In the genomic region with DNA sequence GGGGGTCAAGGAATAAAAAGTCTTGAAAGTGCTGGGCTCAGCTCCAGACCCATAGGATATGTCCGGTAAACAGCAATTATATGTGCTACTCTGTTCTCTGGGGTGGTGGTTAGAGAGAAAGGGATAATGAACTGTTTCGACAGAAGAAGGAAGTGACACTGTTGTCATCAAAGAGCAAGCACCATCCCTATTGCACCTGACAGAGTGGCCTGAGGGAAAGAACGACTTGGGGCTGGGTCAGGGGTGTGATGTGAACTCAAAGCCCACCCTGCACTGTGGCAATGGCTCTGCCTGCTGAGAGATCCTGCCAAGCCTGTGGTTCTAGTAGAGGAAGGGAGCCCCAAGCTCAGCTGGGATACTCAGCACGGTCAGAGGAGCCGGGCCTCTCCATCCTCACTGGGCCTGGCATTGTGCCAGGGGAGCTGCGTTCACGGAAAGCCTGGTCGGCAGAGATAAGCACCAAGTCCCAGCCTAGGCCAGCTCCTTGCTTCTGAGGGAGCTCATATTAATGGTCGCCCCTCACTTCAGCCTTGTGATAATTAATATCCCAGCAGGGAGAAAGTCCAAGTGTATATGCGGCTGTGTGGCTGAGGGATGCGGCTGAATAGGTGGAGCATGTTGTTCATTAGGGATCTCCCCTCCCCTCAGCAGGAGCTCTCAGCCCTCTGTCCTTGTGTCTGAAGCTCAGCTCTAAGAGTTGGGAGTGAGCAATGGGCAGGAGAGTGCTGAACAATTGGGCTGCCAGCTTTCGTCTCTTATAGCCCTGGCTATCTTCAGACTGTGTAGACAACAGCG, we compare ENCODE assay signal across 8 mouse cellular contexts.
DNase-seq lines count a peak whose midpoint lies in the region; ATAC-seq lines count a peak whose summit lies in the region.

No protein-coding gene starts in this region.

- ATAC-seq in activated CD4-positive, CD25-positive, alpha-beta regulatory T cell, adult 4 months: no peak

- DNase-seq in Muller cell, postnatal 12 days (ENCODE audit: inconsistent ontology term): peak; percentile 31
- peak; percentile 75 to 76 for DNase-seq in adrenal gland, postnatal 36 days
- peak; percentile 99 for DNase-seq in heart, adult 11 months
- peak; percentile 53 for DNase-seq in kidney, adult 9 months
- DNase-seq in lung, postnatal 25 days (ENCODE audit: low spot score): peak; percentile 70
- DNase-seq in embryo, embryonic 11 days: no peak
- DNase-seq in left cerebral cortex, adult 8-10 months (ENCODE audit: low spot score in 2 of 2): no peak

Comparison
In these comparisons a context has a peak if more than half of its experiments do, and no peak if none do; other contexts are left out.
1. DNase-seq: peak in Muller cell, postnatal 12 days (single experiment), adrenal gland, postnatal 36 days (2 of 2), heart, adult 11 months (single experiment), kidney, adult 9 months (single experiment) and lung, postnatal 25 days (single experiment); none in embryo, embryonic 11 days (single experiment) and left cerebral cortex, adult 8-10 months (0 of 2).